Mouse (Mus musculus) heart, embryonic 11.5 days (tissue): ENCODE results near the gene Syn2. TPM values are rescaled to one million over a fixed set of nuclear protein-coding genes. Genes with fewer than 3 reads are reported as not detected.
A peak's percentile ranks its signal among the peaks of the same experiment; 100 is the strongest.

Source experiments
- ATAC-seq: fragments of 200-750 bp; cut with Nextera tagmentation; replicated peaks from 2 replicates; pipeline ENCODE4 v1.8.0; 2017; ENCODE audit warnings: moderate library complexity; ENCODE audit not compliant: insufficient number of reproducible peaks, low FRiP score, low TSS enrichment
- H3K27ac ChIP-seq: fragments of 300-500 bp; sonication (generic); 2 replicates; pipeline ENCODE4 v1.5.1; 2014; ENCODE audit warnings: mild to moderate bottlenecking, low read depth, low read length
- H3K27me3 ChIP-seq: fragments of 300-500 bp; sonication (generic); 2 replicates; pipeline ENCODE4 v1.6.1; 2014; ENCODE audit warnings: mild to moderate bottlenecking, low read length, mixed read lengths; ENCODE audit not compliant: control insufficient read depth, insufficient read depth
- H3K36me3 ChIP-seq: fragments of 300-500 bp; sonication (generic); 2 replicates; pipeline ENCODE4 v1.6.1; 2014; ENCODE audit warnings: mild to moderate bottlenecking, low read length, moderate library complexity, mixed read lengths; ENCODE audit not compliant: control insufficient read depth, insufficient read depth
- H3K4me1 ChIP-seq: fragments of 300-500 bp; sonication (generic); 2 replicates; pipeline ENCODE4 v1.6.1; 2014; ENCODE audit warnings: low read length; ENCODE audit not compliant: control insufficient read depth, insufficient read depth
- H3K4me2 ChIP-seq: fragments of 300-500 bp; sonication (generic); 2 replicates; pipeline ENCODE4 v1.6.1; 2014; ENCODE audit warnings: mild to moderate bottlenecking, moderate library complexity
- H3K4me3 ChIP-seq: fragments of 300-500 bp; sonication (generic); 2 replicates; pipeline ENCODE4 v1.5.1; 2014; ENCODE audit warnings: low read depth, low read length
- H3K9ac ChIP-seq: fragments of 300-500 bp; sonication (generic); 2 replicates; pipeline ENCODE4 v1.6.1; 2014; ENCODE audit warnings: mild to moderate bottlenecking, low read depth, low read length, moderate library complexity
- H3K9me3 ChIP-seq: fragments of 300-500 bp; sonication (generic); replicated peaks from 2 replicates; pipeline ENCODE4 v1.6.1; 2016; ENCODE audit warnings: low read length; ENCODE audit not compliant: control insufficient read depth
- WGBS: fragments of 180-500 bp; shearing (Covaris S2); extraction: QIAGEN DNeasy Blood & Tissue Kit; methylation state at CpG from one replicate; pipeline ENCODE4 v1.1.7; 2014; ENCODE audit not compliant: insufficient replicate concordance; 5-methylcytosine and 5-hydroxymethylcytosine counted together
- polyA plus RNA-seq: library from polyadenylated mRNA; unstranded; fragments of >200 nt; fragmentation: Nextera tagmentation; extraction: Ambion mirVana; gene quantifications from 2 replicates; pipeline ENCODE4 v1.2.1, GENCODE M21; 2014

Syn2 gene
- polyA plus RNA-seq, 1 experiment from 2014 or later, result 0.99 TPM

DNA sequence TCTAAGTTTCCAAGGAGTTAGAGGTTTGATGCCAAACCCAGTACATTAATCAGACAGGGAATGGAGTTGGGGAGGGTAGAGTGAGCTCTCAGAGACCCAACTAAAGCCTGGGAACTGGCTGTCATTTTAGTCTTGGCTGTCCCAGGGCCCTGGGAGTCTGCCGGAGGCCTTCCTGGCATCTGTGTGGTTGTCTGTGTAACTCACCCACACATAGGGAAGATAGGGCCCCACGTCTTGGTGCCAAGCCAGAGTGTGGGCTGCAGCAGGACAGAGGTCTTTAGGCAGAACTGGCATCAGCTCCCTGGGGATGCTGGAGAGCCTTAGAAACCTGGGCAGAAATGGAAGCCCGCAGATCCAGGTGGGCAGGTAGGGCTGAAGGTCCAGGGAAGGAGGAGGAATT lies 107.2 kb downstream of the Syn2 start:
- H3K27ac ChIP-seq, result no peak overlapping the region
- ATAC-seq, result no peak
- no peak overlapping the region for H3K4me3 ChIP-seq
- H3K4me1 ChIP-seq, result peaks cover 9% of the 10 kb centered on the region
- H3K4me2 ChIP-seq, result no peak overlapping the region
- H3K27me3 ChIP-seq, result peaks cover 80% of the 10 kb centered on the region
- H3K9me3 ChIP-seq, result no peaks in the 10 kb centered on the region
- H3K9ac ChIP-seq, result no peak overlapping the region
- WGBS, result 84% methylated on average over 3 of the region's 3 CpGs
- H3K36me3 ChIP-seq, result no peaks in the 10 kb centered on the region

- no peak overlapping the region for H3K27ac ChIP-seq
- peaks cover 80% of the 10 kb centered on the region for H3K27me3 ChIP-seq
- H3K4me1 ChIP-seq, result peaks cover 9% of the 10 kb centered on the region
- no peaks in the 10 kb centered on the region for H3K36me3 ChIP-seq
- H3K4me2 ChIP-seq, result no peak overlapping the region
- 65% methylated on average over 2 of the region's 2 CpGs for WGBS
- no peak overlapping the region for H3K9ac ChIP-seq
- ATAC-seq, result no peak
- no peaks in the 10 kb centered on the region for H3K9me3 ChIP-seq
- no peak overlapping the region for H3K4me3 ChIP-seq
Measured at GRCm38 (mm10) chr6:115244222-115244621, 109.5 kb downstream of the Syn2 start.

- Histone ChIP-seq H3K36me3 (no peaks in the 10 kb centered on the region), H3K9me3 (no peaks in the 10 kb centered on the region), H3K4me3 (no peak overlapping the region), H3K4me1 (no peaks in the 10 kb centered on the region; the same call in 1 of the 2 replicates), H3K4me2 (no peak overlapping the region), H3K9ac (no peak overlapping the region), H3K27me3 (peaks cover 90% of the 10 kb centered on the region), H3K27ac (no peak overlapping the region)
- no peak for ATAC-seq
- 59% methylated on average over 3 of the region's 3 CpGs for WGBS
Measured at GRCm38 (mm10) chr6:115245500-115246058, 110.9 kb downstream of the Syn2 start.

- H3K27ac ChIP-seq, result no peak overlapping the region
Measured at GRCm38 (mm10) chr6:115251531-115251985, 116.9 kb downstream of the Syn2 start.

DNA sequence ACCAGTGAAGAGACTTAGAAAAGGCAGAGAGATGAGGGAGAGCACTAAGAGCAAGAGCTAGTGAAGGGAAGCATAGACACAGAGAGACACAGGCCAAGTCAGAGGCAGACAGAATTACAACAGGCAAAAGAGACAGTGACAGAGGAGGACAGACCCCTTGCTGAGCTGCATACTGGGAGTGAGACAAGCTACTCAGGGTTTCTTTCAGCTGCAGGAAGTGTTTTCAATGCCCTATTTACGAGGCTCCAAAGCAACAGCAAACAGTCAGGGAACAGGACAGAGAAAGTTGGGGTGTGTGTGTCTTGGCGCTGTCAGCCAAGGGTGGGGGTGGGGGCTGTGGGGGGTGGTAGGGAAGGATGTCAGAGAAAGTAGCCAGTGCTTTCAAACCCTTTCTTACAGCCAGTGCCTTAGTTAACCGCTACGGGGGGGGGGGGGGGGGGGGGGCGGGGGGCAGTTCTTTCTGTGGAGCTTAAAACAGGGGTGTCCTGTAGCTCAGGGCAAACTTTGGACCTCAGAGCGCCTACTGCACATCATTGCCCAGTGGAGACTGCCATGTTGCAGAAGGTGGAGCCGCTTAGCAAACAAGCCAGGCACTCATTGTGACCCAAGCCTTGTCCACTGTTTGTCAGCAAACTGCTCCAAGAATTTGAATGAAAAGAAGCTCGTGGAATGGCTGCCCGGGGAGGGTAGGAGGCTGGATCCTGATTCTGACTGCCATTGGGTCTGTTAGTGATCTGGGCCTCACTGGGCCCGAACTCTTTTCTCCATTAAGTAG lies 117.6 kb downstream of the Syn2 start, which contains the start of gene Timp4:
TSS of gene Timp4 (minus strand) at position 107 of the 775 bp plus-strand sequence.
- Histone ChIP-seq H3K9ac (no peak within 1 kb of the TSS), H3K27me3 (peaks cover 81% of the 10 kb centered on the region), H3K4me3 (peak within 1 kb of the TSS; percentile 21), H3K4me1 (peaks cover 5% of the 10 kb centered on the region; the same call in 1 of the 2 replicates), H3K27ac (no peak within 1 kb of the TSS), H3K4me2 (peak within 1 kb of the TSS; percentile 54), H3K9me3 (no peaks in the 10 kb centered on the region), H3K36me3 (no peaks in the 10 kb centered on the region)
- WGBS, result 32% methylated on average over 8 of the region's 10 CpGs
- no peak for ATAC-seq

More at GRCm38 (mm10) chr6:115251531-115251985, 116.9 kb downstream of the Syn2 start:
- 3% methylated on average over 13 of the region's 13 CpGs for WGBS
- peaks cover 5% of the 10 kb centered on the region; the same call in 1 of the 2 replicates for H3K4me1 ChIP-seq
- peak overlapping the region; percentile 54 for H3K4me2 ChIP-seq
- no peaks in the 10 kb centered on the region for H3K9me3 ChIP-seq
- no peaks in the 10 kb centered on the region for H3K36me3 ChIP-seq
- peaks cover 82% of the 10 kb centered on the region for H3K27me3 ChIP-seq
- no peak overlapping the region for H3K9ac ChIP-seq
- peak overlapping the region; percentile 21 for H3K4me3 ChIP-seq
- ATAC-seq, result no peak

DNA sequence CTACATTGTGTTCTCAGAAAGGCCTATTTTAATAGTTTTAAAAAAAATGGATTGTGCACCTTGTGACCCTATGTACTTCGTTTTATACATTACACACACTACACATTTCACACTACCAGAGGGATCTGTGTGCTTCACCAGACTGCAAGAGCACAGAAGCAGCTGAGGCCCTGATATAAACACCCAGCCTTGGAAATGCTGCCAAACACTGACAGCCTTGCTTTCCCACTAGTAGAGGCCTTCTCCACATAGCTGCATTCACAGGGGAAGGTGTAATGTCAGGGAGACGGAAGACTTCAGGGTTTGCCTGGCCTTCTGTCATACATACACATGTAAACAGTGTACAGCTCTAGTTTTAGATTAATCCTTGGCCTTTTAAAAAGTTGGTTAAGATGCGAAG lies 120.5 kb downstream of the Syn2 start:
- ATAC-seq, result no peak
- Histone ChIP-seq H3K4me3 (no peak overlapping the region), H3K27ac (no peak overlapping the region), H3K27me3 (peaks cover 54% of the 10 kb centered on the region), H3K4me2 (no peak overlapping the region), H3K4me1 (peaks cover 5% of the 10 kb centered on the region; the same call in 1 of the 2 replicates), H3K9ac (no peak overlapping the region), H3K9me3 (no peaks in the 10 kb centered on the region), H3K36me3 (no peaks in the 10 kb centered on the region)
- 77% methylated on average over 3 of the region's 3 CpGs for WGBS

- no peak for ATAC-seq
- Histone ChIP-seq H3K4me2 (no peak overlapping the region), H3K4me3 (no peak overlapping the region), H3K27me3 (peaks cover 41% of the 10 kb centered on the region), H3K9me3 (no peaks in the 10 kb centered on the region), H3K4me1 (peaks cover 3% of the 10 kb centered on the region; the same call in 1 of the 2 replicates), H3K36me3 (no peaks in the 10 kb centered on the region), H3K9ac (no peak overlapping the region), H3K27ac (no peak overlapping the region)
- WGBS, result 73% methylated on average over 3 of the region's 3 CpGs
Measured at GRCm38 (mm10) chr6:115260507-115260906, 125.8 kb downstream of the Syn2 start.

DNA sequence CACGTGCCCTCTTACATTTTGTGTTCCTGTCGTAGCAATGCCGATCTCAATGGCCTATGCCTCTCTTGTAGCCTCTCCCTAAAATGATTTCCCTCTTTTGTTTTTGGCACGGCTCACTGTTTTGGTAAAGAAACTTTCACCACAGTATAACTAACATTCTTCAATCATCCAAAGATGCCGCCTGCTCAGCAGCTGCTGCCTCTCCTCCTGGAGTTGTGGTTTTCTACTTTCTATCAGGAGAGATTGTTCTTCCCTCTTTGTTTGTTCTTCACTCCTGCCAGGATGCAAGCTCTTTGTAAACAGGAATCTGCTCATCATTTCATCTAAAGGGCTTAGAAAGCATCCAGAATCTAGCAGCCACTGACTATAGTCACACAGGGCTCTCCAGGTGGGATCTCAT lies 132.1 kb downstream of the Syn2 start:
- no peaks in the 10 kb centered on the region for H3K9me3 ChIP-seq
- no peak overlapping the region for H3K9ac ChIP-seq
- H3K27me3 ChIP-seq, result peaks cover 60% of the 10 kb centered on the region
- no peak overlapping the region for H3K27ac ChIP-seq
- no peak overlapping the region for H3K4me2 ChIP-seq
- 78% methylated on average over 5 of the region's 5 CpGs for WGBS
- no peak for ATAC-seq
- peaks cover 5% of the 10 kb centered on the region; the same call in 1 of the 2 replicates for H3K4me1 ChIP-seq
- H3K36me3 ChIP-seq, result no peaks in the 10 kb centered on the region
- H3K4me3 ChIP-seq, result no peak overlapping the region
